ENCODE assay signal across 10 mouse cellular contexts in the genomic region with DNA sequence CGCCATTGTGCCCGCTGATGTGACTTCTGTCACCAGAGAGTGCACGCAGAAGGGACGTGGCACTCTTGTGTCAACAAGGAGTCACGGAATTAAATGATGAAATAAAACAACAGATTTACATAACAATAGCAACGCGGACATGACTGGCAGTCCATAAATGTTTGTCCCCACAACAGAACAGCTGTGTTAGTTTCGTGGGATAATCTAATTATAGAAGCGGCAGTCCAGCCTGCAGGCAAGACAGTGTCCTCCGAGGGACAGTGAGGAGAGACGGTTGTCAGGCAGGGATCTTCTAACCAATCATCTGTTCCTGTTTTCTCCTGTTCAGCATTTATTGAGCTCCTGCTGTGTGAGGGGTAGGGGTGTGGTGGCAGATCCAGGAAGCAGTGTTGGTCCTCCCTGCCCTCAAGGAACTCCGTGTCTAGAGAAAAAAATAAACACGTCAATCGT. TPM values are rescaled to one million over a fixed set of nuclear protein-coding genes. Genes with fewer than 3 reads are reported as not detected.
DNase-seq lines count a peak whose midpoint lies in the region; ATAC-seq lines count a peak whose summit lies in the region.
"Had no signal": no experiment of that assay in that cellular context is flagged by ENCODE, and none has a peak within 500 bp of the region (broad histone marks: within the 10 kb centered on the region; RNA-seq: fewer than 3 reads in every experiment).

No protein-coding gene starts in this region.

- H3K9me3 ChIP-seq in lung, embryonic 16.5 days (ENCODE audit: control insufficient read depth, low read length) = no peaks in the 10 kb centered on the region
- no peaks in the 10 kb centered on the region for H3K9me3 ChIP-seq in hindbrain, embryonic 15.5 days

- H3K9ac ChIP-seq in lung, embryonic 16.5 days (ENCODE audit: low read length) = no peak overlapping the region
- no peak overlapping the region for H3K9ac ChIP-seq in hindbrain, embryonic 15.5 days

- H3K4me1 ChIP-seq in lung, embryonic 16.5 days (replicated peaks; ENCODE audit: control insufficient read depth, insufficient read depth, low read length) = no peaks in the 10 kb centered on the region
- peaks cover 13% of the 10 kb centered on the region for H3K4me1 ChIP-seq in hindbrain, embryonic 15.5 days (replicated peaks)

- H3K4me2 ChIP-seq in lung, embryonic 16.5 days (ENCODE audit: low read depth, low read length) = 0 out of 2 replicates have a peak overlapping the region, but pooled peaks have one; percentile 4
- H3K4me2 ChIP-seq in hindbrain, embryonic 15.5 days = peak overlapping the region; percentile 23

- H3K27ac ChIP-seq in lung, embryonic 16.5 days (ENCODE audit: low read length) = no peak overlapping the region
- H3K27ac ChIP-seq in hindbrain, embryonic 15.5 days (replicated peaks) = 0 out of 2 replicates have a peak overlapping the region, but pooled peaks have one; percentile 20

- H3K4me3 ChIP-seq in lung, embryonic 16.5 days (ENCODE audit: low read length) = no peak overlapping the region
- H3K4me3 ChIP-seq in hindbrain, embryonic 15.5 days = no peak overlapping the region

- no peak for DNase-seq in frontal cortex, postnatal 10 days (ENCODE audit: low spot score in 2 of 2)
- no peak for DNase-seq in lung, postnatal 14 days
- peak; percentile 75 for DNase-seq in retina, postnatal 1 day
- no peak for DNase-seq in right cerebral cortex, postnatal 25 days
- DNase-seq in kidney, postnatal 36 days = no peak
- DNase-seq: liver had no signal

- peak; percentile 29; the same call in 1 of the 2 replicates for ATAC-seq in frontal cortex, adult (ENCODE audit: low TSS enrichment)
- no peak for ATAC-seq in lung, embryonic 16.5 days (ENCODE audit: low read depth)
- no peak for ATAC-seq in hindbrain, embryonic 15.5 days (ENCODE audit: low FRiP score, low read depth)

- H3K36me3 ChIP-seq in lung, embryonic 16.5 days (ENCODE audit: control insufficient read depth, insufficient read depth, low read length) = no peaks in the 10 kb centered on the region
- H3K36me3 ChIP-seq in hindbrain, embryonic 15.5 days = no peaks in the 10 kb centered on the region

- 49% methylated on average over 14 of the region's 14 CpGs for WGBS in lung, embryonic 16.5 days
- 11% methylated on average over 14 of the region's 14 CpGs for WGBS in hindbrain, embryonic 15.5 days

- H3K27me3 ChIP-seq in lung, embryonic 16.5 days (ENCODE audit: control insufficient read depth, insufficient read depth, low read depth, low read length) = no peaks in the 10 kb centered on the region
- H3K27me3 ChIP-seq in hindbrain, embryonic 15.5 days = no peaks in the 10 kb centered on the region

RNA-seq across cellular contexts. Expression of a gene that starts 8.5 kb away (rescaled TPM):
- polyA plus RNA-seq in lung, embryonic 16.5 days (2015; fragmentation: Nextera tagmentation; extraction: Ambion mirVana) = 0.05 and 0.13 TPM in 2 replicates
- polyA plus RNA-seq in hindbrain, embryonic 15.5 days (2015; fragmentation: Nextera tagmentation; extraction: Ambion mirVana) = 0.14 and 0.22 TPM in 2 replicates
- polyA plus RNA-seq: embryonic facial prominence, embryonic 11.5 days had no signal

RNA-seq across cellular contexts. Expression of a gene that starts 10.4 kb away (rescaled TPM):
- polyA plus RNA-seq in lung, embryonic 16.5 days (2015; fragmentation: Nextera tagmentation; extraction: Ambion mirVana) = 0.69 and 0.79 TPM in 2 replicates
- 0.97 and 1.2 TPM in 2 replicates for polyA plus RNA-seq in hindbrain, embryonic 15.5 days (2015; fragmentation: Nextera tagmentation; extraction: Ambion mirVana)

RNA-seq across cellular contexts. Expression of a gene that starts 23.8 kb away (rescaled TPM):
- 0.11 TPM in 1 of 2 replicates, not detected in the other for polyA plus RNA-seq in lung, embryonic 16.5 days (2015; fragmentation: Nextera tagmentation; extraction: Ambion mirVana)
- not detected in 2 replicates for polyA plus RNA-seq in hindbrain, embryonic 15.5 days (2015; fragmentation: Nextera tagmentation; extraction: Ambion mirVana)
- polyA plus RNA-seq: embryonic facial prominence, embryonic 11.5 days had no signal

RNA-seq across cellular contexts. Expression of a gene that starts 26.5 kb away (rescaled TPM):
- 23.3 and 24.0 TPM in 2 replicates for polyA plus RNA-seq in lung, embryonic 16.5 days (2015; fragmentation: Nextera tagmentation; extraction: Ambion mirVana)
- polyA plus RNA-seq in hindbrain, embryonic 15.5 days (2015; fragmentation: Nextera tagmentation; extraction: Ambion mirVana) = 6.5 and 7.9 TPM in 2 replicates

RNA-seq across cellular contexts. Expression of a gene that starts 26.8 kb away (rescaled TPM):
- polyA plus RNA-seq in lung, embryonic 16.5 days (2015; fragmentation: Nextera tagmentation; extraction: Ambion mirVana) = 91.9 and 96.7 TPM in 2 replicates
- polyA plus RNA-seq in hindbrain, embryonic 15.5 days (2015; fragmentation: Nextera tagmentation; extraction: Ambion mirVana) = 19.3 and 21.0 TPM in 2 replicates
